Mouse (Mus musculus) stomach, postnatal 0 days (tissue): ENCODE data around the gene Gpr182.

ENCODE experiments used
- CTCF ChIP-seq: IDR thresholded peaks from 2 replicates; pipeline ENCODE4 v1.5.1; 2016; ENCODE audit warnings: antibody characterized with exemption, low read depth, mild to moderate bottlenecking, moderate library complexity
- EP300 ChIP-seq: optimal IDR thresholded peaks from 2 replicates; pipeline ENCODE3; 2016; ENCODE audit warnings: antibody characterized with exemption

DNA sequence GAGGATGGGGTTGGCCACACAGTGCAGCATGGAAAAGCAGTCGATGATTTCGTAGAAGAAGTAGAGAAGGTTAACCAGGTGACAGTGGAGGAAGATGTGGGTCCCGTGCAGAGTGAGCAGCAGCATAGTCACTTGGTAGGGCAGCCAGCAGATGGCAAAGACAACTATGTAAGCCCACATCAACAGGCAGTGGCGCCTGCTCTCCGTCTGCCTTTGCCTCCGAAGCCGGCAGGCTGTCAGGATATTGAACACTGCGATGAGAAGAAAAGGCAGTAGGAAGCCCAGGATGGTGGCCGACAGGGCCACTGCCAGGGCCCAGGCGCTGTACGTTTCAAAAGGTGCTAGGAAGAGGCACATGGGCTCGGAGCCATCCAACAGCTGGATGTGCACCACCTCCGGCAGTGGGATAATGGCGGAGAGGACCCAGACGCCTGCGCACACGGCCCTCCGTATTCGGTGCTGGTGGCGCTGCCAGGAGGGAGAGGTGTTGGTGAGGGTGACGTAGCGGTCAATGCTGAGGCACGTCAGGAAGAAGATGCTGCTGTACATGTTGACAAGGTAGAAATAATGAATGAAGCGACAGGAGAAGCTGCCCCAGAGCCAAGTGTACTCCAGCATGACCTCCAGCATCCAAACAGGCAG lies 1.3 kb downstream of the Gpr182 start:
- TF ChIP-seq CTCF (no peak), EP300 (no peak)
